Mouse (Mus musculus): Measurements from ENCODE around the gene Aig1.

Aig1 gene

GRCm38 (mm10) chr10:13775411-13775810 is 93.4 kb downstream of the Aig1 start:
- DNase-seq (ENCODE audit: low spot score in 2 of 2): no peak

- no peak for DNase-seq (ENCODE audit: low spot score in 2 of 2)
Observed at GRCm38 (mm10) chr10:13774910-13775309, 93.9 kb downstream of the Aig1 start.

- no peak for DNase-seq (ENCODE audit: low spot score in 2 of 2)
Observed at GRCm38 (mm10) chr10:13770720-13771119, 98.1 kb downstream of the Aig1 start.

- DNase-seq (ENCODE audit: low spot score in 2 of 2): no peak
Observed at GRCm38 (mm10) chr10:13769789-13770188, 99.0 kb downstream of the Aig1 start.

GRCm38 (mm10) chr10:13768866-13769265 is 99.9 kb downstream of the Aig1 start:
- DNase-seq (ENCODE audit: low spot score in 2 of 2): no peak

- DNase-seq (ENCODE audit: low spot score in 2 of 2): no peak
Observed at GRCm38 (mm10) chr10:13767076-13767475, 101.7 kb downstream of the Aig1 start.

- no peak for DNase-seq (ENCODE audit: low spot score in 2 of 2)
Observed at GRCm38 (mm10) chr10:13763151-13763550, 105.6 kb downstream of the Aig1 start.

GRCm38 (mm10) chr10:13754712-13755111 is 114.1 kb downstream of the Aig1 start:
- DNase-seq (ENCODE audit: low spot score in 2 of 2): no peak

- DNase-seq (ENCODE audit: low spot score in 2 of 2): no peak
Observed at GRCm38 (mm10) chr10:13753777-13754176, 115.0 kb downstream of the Aig1 start.

GRCm38 (mm10) chr10:13739494-13740140 is 129.2 kb downstream of the Aig1 start:
- DNase-seq (ENCODE audit: low spot score in 2 of 2): no peak

GRCm38 (mm10) chr10:13730039-13730748 is 138.6 kb downstream of the Aig1 start:
- DNase-seq (ENCODE audit: low spot score in 2 of 2): no peak

GRCm38 (mm10) chr10:13727676-13728075 is 141.1 kb downstream of the Aig1 start:
- DNase-seq (ENCODE audit: low spot score in 2 of 2): peak; percentile 36 to 52

GRCm38 (mm10) chr10:13726206-13726605 is 142.6 kb downstream of the Aig1 start:
- DNase-seq (ENCODE audit: low spot score in 2 of 2): no peak

GRCm38 (mm10) chr10:13725276-13725675 is 143.5 kb downstream of the Aig1 start:
- no peak for DNase-seq (ENCODE audit: low spot score in 2 of 2)

GRCm38 (mm10) chr10:13716132-13716531 is 152.6 kb downstream of the Aig1 start:
- no peak for DNase-seq (ENCODE audit: low spot score in 2 of 2)

GRCm38 (mm10) chr10:13715584-13715983 is 153.2 kb downstream of the Aig1 start:
- DNase-seq (ENCODE audit: low spot score in 2 of 2): no peak

GRCm38 (mm10) chr10:13714920-13715293 is 153.9 kb downstream of the Aig1 start:
- no peak for DNase-seq (ENCODE audit: low spot score in 2 of 2)

GRCm38 (mm10) chr10:13714199-13714919 is 154.4 kb downstream of the Aig1 start:
- no peak for DNase-seq (ENCODE audit: low spot score in 2 of 2)

GRCm38 (mm10) chr10:13713711-13714110 is 155.1 kb downstream of the Aig1 start:
- no peak for DNase-seq (ENCODE audit: low spot score in 2 of 2)

GRCm38 (mm10) chr10:13713116-13713515 is 155.7 kb downstream of the Aig1 start:
- no peak for DNase-seq (ENCODE audit: low spot score in 2 of 2)

GRCm38 (mm10) chr10:13711281-13711829 is 157.4 kb downstream of the Aig1 start:
- no peak for DNase-seq (ENCODE audit: low spot score in 2 of 2)

GRCm38 (mm10) chr10:13705771-13706170 is 163.0 kb downstream of the Aig1 start:
- no peak for DNase-seq (ENCODE audit: low spot score in 2 of 2)

GRCm38 (mm10) chr10:13702688-13703087 is 166.1 kb downstream of the Aig1 start:
- DNase-seq (ENCODE audit: low spot score in 2 of 2): no peak

All from frontal cortex, postnatal 14 days (tissue).